Mouse (Mus musculus) small intestine, adult 2 months (tissue): ENCODE results near the gene Epas1.

Source experiments
- CTCF ChIP-seq: fragments of 200-500 bp; IDR thresholded peaks from 2 replicates; pipeline ENCODE4 v1.5.1; 2012; ENCODE audit warnings: low read depth, mild to moderate bottlenecking, control low read depth, inconsistent platforms, low read length, moderate library complexity, mixed read lengths; ENCODE audit not compliant: insufficient replicate concordance, insufficient read length; ENCODE audit errors: extremely low read depth
- POLR2A ChIP-seq: fragments of 200-500 bp; IDR thresholded peaks from 2 replicates; pipeline ENCODE4 v1.6.1; 2012; ENCODE audit warnings: low read depth, mild to moderate bottlenecking, control low read depth, inconsistent platforms, low read length, moderate library complexity

DNA sequence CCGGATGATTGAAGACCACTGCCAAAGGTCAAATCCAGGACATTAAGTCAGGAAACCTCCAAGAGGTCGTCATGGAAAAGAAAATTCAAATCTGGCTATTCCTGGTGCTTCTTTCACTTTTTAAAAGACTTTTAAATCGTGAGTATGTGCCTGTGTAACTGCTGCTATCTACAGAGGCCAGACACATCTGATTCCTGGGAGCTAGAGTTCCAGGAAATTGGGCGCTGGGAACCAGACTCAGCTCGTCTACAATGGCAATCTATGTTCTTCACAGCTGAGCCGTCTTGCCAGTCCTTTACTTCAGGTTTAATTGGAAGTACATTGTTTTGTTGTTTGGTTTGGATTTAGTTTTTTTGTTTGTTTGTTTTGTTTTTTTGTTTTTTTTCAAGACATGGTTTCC is 22.2 kb upstream of the Epas1 start:
- no peak for TF ChIP-seq CTCF
- TF ChIP-seq POLR2A = no peak
